Mouse (Mus musculus) heart, postnatal 14 days (tissue): ENCODE results near the gene Gm6502. TPM values are rescaled to one million over a fixed set of nuclear protein-coding genes. Genes with fewer than 3 reads are reported as not detected.
"Not testable (repeated sequence)": the region's sequence is repeated elsewhere in the genome, so short reads cannot be mapped to it uniquely, and the experiment has no call there.

ENCODE experiments used
- DNase-seq, 2 experiments: peaks; one replicate each; pipeline ENCODE4 v3.0.0; 2021 to 2022
- intact Hi-C: fragments of 180-260 bp; cut with DNase I; formaldehyde crosslinking; loops from one replicate; pipeline ENCODE4 v1.15.1; 2025
- long read RNA-seq, 2 experiments: library from polyadenylated mRNA; stranded (forward); transcript quantifications; one replicate each; pipeline ENCODE4 v2.0.0; 2021
- total RNA-seq, 2 experiments: library from RNA; stranded (reverse); gene quantifications; 2 replicates each; pipeline ENCODE4 v1.2.3; 2021

Gene Gm6502
- total RNA-seq = not detected
- long read RNA-seq, experiment 1 = 0 reads
- long read RNA-seq, experiment 2 = 0 reads

DNA sequence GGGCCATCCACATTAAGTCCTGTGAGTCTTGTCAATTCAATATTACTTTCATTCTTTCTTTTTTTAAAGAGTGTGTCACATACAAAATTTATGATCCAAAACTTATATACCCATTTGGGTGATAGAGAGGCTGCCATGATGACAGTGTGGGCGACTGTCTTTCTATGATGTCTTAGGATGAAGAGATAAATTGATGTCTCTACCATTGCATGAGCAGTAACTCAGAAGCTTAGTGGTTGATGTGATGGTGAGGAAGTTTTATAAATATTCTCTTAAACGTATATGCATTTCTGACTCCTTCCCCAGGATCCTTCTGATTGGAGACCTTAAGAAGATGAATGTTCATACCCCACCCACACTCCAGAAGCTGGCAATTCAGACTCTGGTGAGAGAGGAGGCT, at the start of gene Gm6502:
Gene Gm6502 (plus strand): TSS at position 301 of the 400 bp plus-strand sequence.
- intact Hi-C loops, DNase-seq: not testable (repeated sequence)

DNA sequence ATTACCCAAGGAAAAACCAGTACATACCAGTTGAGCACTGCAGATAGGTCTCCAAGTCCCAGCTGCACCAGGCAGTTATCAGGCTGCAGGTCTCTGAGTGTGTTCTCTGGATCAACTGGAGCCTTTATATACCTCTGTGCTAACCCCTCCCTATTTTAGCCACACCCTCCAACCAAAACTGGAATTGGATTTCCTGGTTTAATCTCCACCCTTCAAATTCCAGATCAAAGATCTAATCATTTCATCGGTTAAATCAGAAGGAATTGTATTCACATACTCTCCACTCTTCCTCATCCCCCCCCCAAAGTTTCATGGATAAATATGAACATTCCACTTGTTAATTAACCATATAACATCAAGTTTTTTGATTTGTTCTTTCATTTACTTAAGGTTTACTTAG, 7.5 kb upstream of the Gm6502 start, which contains the start of gene A430089I19Rik:
Gene A430089I19Rik (minus strand): TSS at position 101 of the 400 bp plus-strand sequence.
- intact Hi-C loops, DNase-seq: not testable (repeated sequence)

DNA sequence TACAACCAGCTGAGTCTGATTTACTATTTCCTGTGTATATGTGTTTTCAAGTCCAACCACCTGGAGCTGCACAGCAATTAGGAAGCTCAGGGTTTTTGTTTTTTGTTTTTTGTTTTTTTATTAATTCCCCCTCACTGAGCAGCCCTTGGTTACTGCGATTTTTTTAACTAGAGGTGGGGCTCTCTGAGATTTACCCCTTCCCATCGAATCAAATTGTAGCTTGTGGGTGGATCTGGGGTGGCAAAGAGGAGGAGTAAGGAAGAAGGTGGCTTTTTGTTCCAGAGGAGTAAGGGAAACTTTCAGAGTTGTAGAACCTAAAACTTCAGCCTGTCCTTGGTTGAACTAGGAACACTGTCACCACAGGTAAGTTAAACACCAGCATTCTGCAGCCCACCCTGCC, 25.2 kb downstream of the Gm6502 start, which contains the start of gene AA792892:
Gene AA792892 (plus strand): TSS at position 301 of the 400 bp plus-strand sequence.
- intact Hi-C loops = not testable (repeated sequence)

More for the DNA sequence above, 25.2 kb downstream of the Gm6502 start, which contains the start of gene AA792892:
- DNase-seq = not testable (repeated sequence)

Other genes starting within 250 kb of the Gm6502 start
- not detected for gene BC061212, start 243.9 kb upstream of the Gm6502 start, total RNA-seq
- gene Gm6351, start 238.1 kb upstream of the Gm6502 start, total RNA-seq = not detected
- gene Gm3106, start 96.4 kb upstream of the Gm6502 start, total RNA-seq = not detected
- gene A430089I19Rik, start 7.6 kb upstream of the Gm6502 start, total RNA-seq = not detected
- gene AA792892, start 25.3 kb downstream of the Gm6502 start, total RNA-seq = not detected
- gene Gm7682, start 131.3 kb downstream of the Gm6502 start, total RNA-seq = not detected
- gene Gm3139, start 211.9 kb downstream of the Gm6502 start, total RNA-seq = not detected